ENCODE assay signal across 11 mouse cellular contexts in genomic region chr1:184262975-184263374, GRCm38 (mm10).
DNase-seq lines count a peak whose midpoint lies in the region; ATAC-seq and TF ChIP-seq lines count a peak whose summit lies in the region.
"Had no signal": no experiment of that assay in that cellular context is flagged by ENCODE, and none has a peak within 500 bp of the region (broad histone marks: within the 10 kb centered on the region; RNA-seq: fewer than 3 reads in every experiment).

No protein-coding gene starts in this region.

- H3K4me1 ChIP-seq in kidney, postnatal 0 days (replicated peaks; ENCODE audit: insufficient read depth, low read length), result no peaks in the 10 kb centered on the region
- H3K4me1 ChIP-seq in CH12.LX (ENCODE audit: control insufficient read depth in 1 of 2, insufficient read depth in 2 of 2), result peaks cover 19 to 46% of the 10 kb centered on the region in 2 experiments
- H3K4me1 ChIP-seq in forebrain, embryonic 14.5 days (ENCODE audit: control insufficient read depth, insufficient read depth, low read length), result no peaks in the 10 kb centered on the region
- H3K4me1 ChIP-seq in forebrain, embryonic 10.5 days, result no peaks in the 10 kb centered on the region
- no peaks in the 10 kb centered on the region; the same call in none of the 2 replicates for H3K4me1 ChIP-seq in hindbrain, embryonic 13.5 days (replicated peaks)
- H3K4me1 ChIP-seq: hindbrain, embryonic 15.5 days had no signal

- H3K9me3 ChIP-seq in kidney, postnatal 0 days (replicated peaks; ENCODE audit: low read length), result peaks cover 4% of the 10 kb centered on the region; the same call in 1 of the 2 replicates
- H3K9me3 ChIP-seq in CH12.LX (replicated peaks; ENCODE audit: low read length), result peaks cover 14% of the 10 kb centered on the region
- 0 out of 2 replicates have a peak, but pooled peaks cover 6% of the 10 kb centered on the region for H3K9me3 ChIP-seq in forebrain, embryonic 14.5 days (replicated peaks; ENCODE audit: control insufficient read depth, low read length)
- H3K9me3 ChIP-seq in forebrain, embryonic 10.5 days, result no peaks in the 10 kb centered on the region
- no peaks in the 10 kb centered on the region for H3K9me3 ChIP-seq in hindbrain, embryonic 13.5 days
- H3K9me3 ChIP-seq: hindbrain, embryonic 15.5 days had no signal

- peaks cover 8% of the 10 kb centered on the region; the same call in 1 of the 2 replicates for H3K27me3 ChIP-seq in kidney, postnatal 0 days (ENCODE audit: insufficient read depth, low read length)
- no peaks in the 10 kb centered on the region for H3K27me3 ChIP-seq in CH12.LX (replicated peaks)
- H3K27me3 ChIP-seq in splenic B cell, adult 2 months (ENCODE audit: control insufficient read depth, insufficient read depth, low read length, poor library complexity, severe bottlenecking), result no peaks in the 10 kb centered on the region
- H3K27me3 ChIP-seq in forebrain, embryonic 14.5 days (replicated peaks; ENCODE audit: control insufficient read depth, insufficient read depth, low read length), result no peaks in the 10 kb centered on the region
- no peaks in the 10 kb centered on the region for H3K27me3 ChIP-seq in forebrain, embryonic 10.5 days (ENCODE audit: poor library complexity, severe bottlenecking)
- H3K27me3 ChIP-seq in hindbrain, embryonic 13.5 days, result peaks cover 3% of the 10 kb centered on the region; the same call in 1 of the 2 replicates

- no peak overlapping the region for H3K27ac ChIP-seq in kidney, postnatal 0 days
- H3K27ac ChIP-seq in CH12.LX (ENCODE audit: insufficient read depth, low read depth), result no peak overlapping the region
- H3K27ac ChIP-seq in forebrain, embryonic 14.5 days (ENCODE audit: low read depth, low read length), result no peak overlapping the region
- H3K27ac ChIP-seq in forebrain, embryonic 10.5 days, result no peak overlapping the region
- no peak overlapping the region for H3K27ac ChIP-seq in hindbrain, embryonic 13.5 days
- H3K27ac ChIP-seq: hindbrain, embryonic 15.5 days had no signal

- H3K79me2 ChIP-seq in CH12.LX (replicated peaks; ENCODE audit: control insufficient read depth, extremely low read depth, insufficient read depth, poor library complexity, severe bottlenecking), result no peaks in the 10 kb centered on the region

- peak; percentile 43 for TF ChIP-seq CTCF in kidney, postnatal 0 days (IDR thresholded peaks at IDR 0.05; ENCODE audit: low read depth)
- TF ChIP-seq CTCF in CH12.LX (conservative IDR thresholded peaks at IDR 0.05 in 1 of 2, IDR thresholded peaks at IDR 0.05 in 1 of 2; ENCODE audit: low read depth in 2 of 2, low read length in 2 of 2), result peak; percentile 48 to 59

- dilution Hi-C loops in CH12.LX (cut with MboI; ENCODE audit: extremely low pct_ligation_motif_present, extremely low pct_unique_long_range_greater_than_20kb, low sequenced_read_pairs), result no loop called here

- H3K4me3 ChIP-seq in kidney, postnatal 0 days (replicated peaks; ENCODE audit: low read depth, low read length), result no peak overlapping the region
- no peak overlapping the region for H3K4me3 ChIP-seq in CH12.LX (replicated peaks in 1 of 3; ENCODE audit: low read depth in 2 of 3, low read length in 2 of 3, poor library complexity in 1 of 3)
- H3K4me3 ChIP-seq in forebrain, embryonic 14.5 days (ENCODE audit: low read depth, low read length), result no peak overlapping the region
- no peak overlapping the region for H3K4me3 ChIP-seq in forebrain, embryonic 10.5 days
- H3K4me3 ChIP-seq in hindbrain, embryonic 13.5 days, result no peak overlapping the region
- H3K4me3 ChIP-seq: hindbrain, embryonic 15.5 days had no signal

- in situ Hi-C loops in CH12.LX (cut with MboI; ENCODE audit: low pct_ligation_motif_present, low pct_unique_long_range_greater_than_20kb, low sequenced_read_pairs), result loop anchor here (10.0 to 25.0 kb wide), 3 partner anchors 122 to 472 kb away; partner anchors contain the start of gene Hlx

- H3K36me3 ChIP-seq in kidney, postnatal 0 days (ENCODE audit: insufficient read depth, low read length), result no peaks in the 10 kb centered on the region
- H3K36me3 ChIP-seq in CH12.LX (replicated peaks in 1 of 2; ENCODE audit: control insufficient read depth in 1 of 2, insufficient read depth in 1 of 2, low read length in 1 of 2), result no peaks in the 10 kb centered on the region
- H3K36me3 ChIP-seq in splenic B cell, adult 2 months (ENCODE audit: control insufficient read depth, insufficient read depth, low read length, poor library complexity, severe bottlenecking), result no peaks in the 10 kb centered on the region
- no peaks in the 10 kb centered on the region for H3K36me3 ChIP-seq in forebrain, embryonic 14.5 days (ENCODE audit: control insufficient read depth, insufficient read depth, low read length)
- H3K36me3 ChIP-seq in forebrain, embryonic 10.5 days (replicated peaks), result no peaks in the 10 kb centered on the region
- H3K36me3 ChIP-seq in hindbrain, embryonic 13.5 days, result no peaks in the 10 kb centered on the region
- H3K36me3 ChIP-seq: hindbrain, embryonic 15.5 days had no signal

- TF ChIP-seq RAD21 in CH12.LX (IDR thresholded peaks at IDR 0.05; ENCODE audit: low read depth, low read length), result peak; percentile 6

- no peak for TF ChIP-seq EP300 in CH12.LX (IDR thresholded peaks at IDR 0.05; ENCODE audit: low read length)

- no peak for TF ChIP-seq POLR2A in CH12.LX (IDR thresholded peaks at IDR 0.05; ENCODE audit: low read depth, low read length)

- no peak for ATAC-seq in kidney, postnatal 0 days (replicated peaks; ENCODE audit: low FRiP score, low read depth)
- no peak for ATAC-seq in forebrain, embryonic 14.5 days
- ATAC-seq in hindbrain, embryonic 13.5 days (ENCODE audit: low FRiP score), result no peak

- WGBS in kidney, postnatal 0 days, result 76% methylated on average over 2 of the region's 2 CpGs
- 69% methylated on average over 2 of the region's 2 CpGs for WGBS in forebrain, embryonic 14.5 days
- 53% methylated on average over 2 of the region's 2 CpGs for whole genome bisulfite sequencing in forebrain, embryonic 10.5 days
- 56% methylated on average over 2 of the region's 2 CpGs for WGBS in hindbrain, embryonic 13.5 days

- H3K4me2 ChIP-seq in kidney, postnatal 0 days (ENCODE audit: low read length), result no peak overlapping the region
- no peak overlapping the region for H3K4me2 ChIP-seq in CH12.LX (ENCODE audit: insufficient read depth, low read depth, poor library complexity, severe bottlenecking)
- H3K4me2 ChIP-seq in forebrain, embryonic 14.5 days (ENCODE audit: low read length), result no peak overlapping the region
- no peak overlapping the region for H3K4me2 ChIP-seq in hindbrain, embryonic 13.5 days
- H3K4me2 ChIP-seq: hindbrain, embryonic 15.5 days had no signal

- no peak overlapping the region for H3K9ac ChIP-seq in kidney, postnatal 0 days (ENCODE audit: low read depth, low read length)
- no peak overlapping the region for H3K9ac ChIP-seq in CH12.LX (ENCODE audit: insufficient read depth, low read depth)
- H3K9ac ChIP-seq in forebrain, embryonic 14.5 days (ENCODE audit: low read length), result no peak overlapping the region
- no peak overlapping the region for H3K9ac ChIP-seq in hindbrain, embryonic 13.5 days
- H3K9ac ChIP-seq: hindbrain, embryonic 15.5 days had no signal

- no peak for DNase-seq in kidney, postnatal 0 days (ENCODE audit: low spot score)
- no peak for DNase-seq in kidney, postnatal 10 days
- DNase-seq in CH12.LX (ENCODE audit: extremely low read depth) (peak; percentile 20), ZHBTc4 (ENCODE audit: low read depth, low spot score) (peak; percentile 50)
- DNase-seq in splenic B cell, adult 2 months (ENCODE audit: low read depth, low spot score), result peak; percentile 65
- DNase-seq in forebrain, embryonic 14.5 days (ENCODE audit: low spot score), result no peak
- DNase-seq in forebrain, embryonic 10.5 days (ENCODE audit: extremely low spot score, low spot score), result no peak
- DNase-seq: adrenal gland, adult 2 months; layer of hippocampus, postnatal 36 days had no signal

TF ChIP-seq in CH12.LX, 34 proteins besides CTCF, POLR2A, EP300 and RAD21:
- no peak for TF ChIP-seq ZMIZ1 (IDR thresholded peaks at IDR 0.05; ENCODE audit: low read depth, low read length)
- TF ChIP-seq E2F4 (IDR thresholded peaks at IDR 0.05; ENCODE audit: insufficient replicate concordance, low read depth, low read length), result no peak
- TF ChIP-seq CHD1 (IDR thresholded peaks at IDR 0.05; ENCODE audit: low read depth, low read length), result no peak
- no peak for TF ChIP-seq HCFC1 (IDR thresholded peaks at IDR 0.05; ENCODE audit: low read depth, low read length)
- TF ChIP-seq IRF4 (IDR thresholded peaks at IDR 0.05; ENCODE audit: low read depth, low read length), result no peak
- 0 out of 2 replicates have a peak, but pooled peaks have one; percentile 13 for TF ChIP-seq SMC3 (IDR thresholded peaks at IDR 0.05; ENCODE audit: low read depth, low read length)
TF ChIP-seq in CH12.LX: peak in this region for 1.

Comparison
In these comparisons a context has a peak if more than half of its experiments do, and no peak if none do; other contexts are left out.
1. DNase-seq: peak in CH12.LX (single experiment), ZHBTc4 (single experiment) and splenic B cell, adult 2 months (single experiment); none in kidney, postnatal 0 days (single experiment), kidney, postnatal 10 days (single experiment), forebrain, embryonic 14.5 days (single experiment) and forebrain, embryonic 10.5 days (single experiment).